Mouse (Mus musculus): Measurements from ENCODE around the gene Me3.

Gene Me3
- long read RNA-seq, experiment 1, partial matches to known transcripts = 0 of 1 reads
- long read RNA-seq, experiment 1, other reads (novel, unspliced or antisense) = 1 of 1 reads
- long read RNA-seq, experiment 2, full-length matches to known transcripts = 1 of 2 reads
- long read RNA-seq, experiment 2, partial matches to known transcripts = 0 of 2 reads
- long read RNA-seq, experiment 2, other reads (novel, unspliced or antisense) = 1 of 2 reads

- intact Hi-C loops (cut with DNase I) = no loop called here
Measured at GRCm38 (mm10) chr7:89632342-89633251, at the start of gene Me3. Gene Me3, plus strand, starts transcription at chr7:89632392.

GRCm38 (mm10) chr7:89590039-89590438, 42.2 kb upstream of the Me3 start:
- intact Hi-C loops (cut with DNase I) = no loop called here

GRCm38 (mm10) chr7:89590542-89591251, 41.5 kb upstream of the Me3 start:
- intact Hi-C loops (cut with DNase I) = no loop called here

- intact Hi-C loops (cut with DNase I) = no loop called here
Measured at GRCm38 (mm10) chr7:89595813-89596212, 36.4 kb upstream of the Me3 start.

- intact Hi-C loops (cut with DNase I) = no loop called here
Measured at GRCm38 (mm10) chr7:89605589-89606536, 26.3 kb upstream of the Me3 start.

GRCm38 (mm10) chr7:89607329-89607728, 24.9 kb upstream of the Me3 start:
- intact Hi-C loops (cut with DNase I) = no loop called here

GRCm38 (mm10) chr7:89611236-89611635, 21.0 kb upstream of the Me3 start:
- intact Hi-C loops (cut with DNase I) = no loop called here

- intact Hi-C loops (cut with DNase I) = no loop called here
Measured at GRCm38 (mm10) chr7:89616235-89616634, 16.0 kb upstream of the Me3 start.

GRCm38 (mm10) chr7:89623331-89623730, 8.9 kb upstream of the Me3 start:
- intact Hi-C loops (cut with DNase I) = no loop called here

- intact Hi-C loops (cut with DNase I) = no loop called here
Measured at GRCm38 (mm10) chr7:89627393-89627792, 4.8 kb upstream of the Me3 start.

GRCm38 (mm10) chr7:89628006-89628405, 4.2 kb upstream of the Me3 start:
- intact Hi-C loops (cut with DNase I) = no loop called here

GRCm38 (mm10) chr7:89629006-89629405, 3.2 kb upstream of the Me3 start:
- intact Hi-C loops (cut with DNase I) = no loop called here

GRCm38 (mm10) chr7:89629914-89630313, 2.3 kb upstream of the Me3 start:
- intact Hi-C loops (cut with DNase I) = no loop called here

GRCm38 (mm10) chr7:89630796-89631195, 1.4 kb upstream of the Me3 start:
- intact Hi-C loops (cut with DNase I) = no loop called here

GRCm38 (mm10) chr7:89640533-89640932, 8.3 kb downstream of the Me3 start:
- intact Hi-C loops (cut with DNase I) = no loop called here

- intact Hi-C loops (cut with DNase I) = no loop called here
Measured at GRCm38 (mm10) chr7:89640944-89641661, 8.9 kb downstream of the Me3 start.

GRCm38 (mm10) chr7:89645015-89645414, 12.8 kb downstream of the Me3 start:
- intact Hi-C loops (cut with DNase I) = no loop called here

GRCm38 (mm10) chr7:89647864-89648263, 15.7 kb downstream of the Me3 start:
- intact Hi-C loops (cut with DNase I) = no loop called here

- intact Hi-C loops (cut with DNase I) = no loop called here
Measured at GRCm38 (mm10) chr7:89657183-89657582, 25.0 kb downstream of the Me3 start.

- intact Hi-C loops (cut with DNase I) = no loop called here
Measured at GRCm38 (mm10) chr7:89657692-89658212, 25.6 kb downstream of the Me3 start.
